16 mouse cellular contexts compared by ENCODE assay signal in genomic region chr4:106185745-106186501, GRCm38 (mm10).
DNase-seq lines count a peak whose midpoint lies in the region; ATAC-seq and TF ChIP-seq lines count a peak whose summit lies in the region.
"Had no signal": no experiment of that assay in that cellular context is flagged by ENCODE, and none has a peak within 500 bp of the region (broad histone marks: within the 10 kb centered on the region; RNA-seq: fewer than 3 reads in every experiment).

No protein-coding gene starts in this region.

- peak; percentile 69; the same call in 1 of the 2 replicates for TF ChIP-seq EP300 in heart, adult 2 months (IDR thresholded peaks at IDR 0.05; ENCODE audit: insufficient read depth, low read depth, low read length)

- WGBS in heart, adult 2 months: 64% methylated on average over 13 of the region's 13 CpGs
- 83% methylated on average over 13 of the region's 13 CpGs for WGBS in heart, embryonic 10.5 days
- 91% methylated on average over 13 of the region's 13 CpGs for WGBS in midbrain, embryonic 13.5 days
- WGBS in hindbrain, embryonic 16.5 days: 87% methylated on average over 13 of the region's 13 CpGs

- TF ChIP-seq CTCF in heart, adult 2 months (IDR thresholded peaks at IDR 0.05): no peak

- no peak overlapping the region for H3K9ac ChIP-seq in heart, adult 2 months (ENCODE audit: low read depth, low read length)
- H3K9ac ChIP-seq in midbrain, embryonic 13.5 days (replicated peaks): no peak overlapping the region
- H3K9ac ChIP-seq in hindbrain, embryonic 16.5 days (ENCODE audit: low read depth, low read length): no peak overlapping the region
- H3K9ac ChIP-seq: hindbrain, embryonic 14.5 days; liver, postnatal 0 days; neural tube, embryonic 15.5 days; stomach, embryonic 15.5 days had no signal

- H3K36me3 ChIP-seq in heart, adult 2 months (ENCODE audit: control insufficient read depth, insufficient read depth, low read length): no peaks in the 10 kb centered on the region
- no peaks in the 10 kb centered on the region for H3K36me3 ChIP-seq in heart, embryonic 10.5 days
- no peaks in the 10 kb centered on the region for H3K36me3 ChIP-seq in midbrain, embryonic 13.5 days
- no peaks in the 10 kb centered on the region for H3K36me3 ChIP-seq in hindbrain, embryonic 16.5 days (ENCODE audit: control insufficient read depth, insufficient read depth, low read length)
- H3K36me3 ChIP-seq: neural tube, embryonic 15.5 days; stomach, embryonic 15.5 days had no signal

- no peak overlapping the region for H3K4me2 ChIP-seq in midbrain, embryonic 13.5 days (replicated peaks)
- H3K4me2 ChIP-seq in hindbrain, embryonic 16.5 days (ENCODE audit: low read length): no peak overlapping the region
- H3K4me2 ChIP-seq: hindbrain, embryonic 14.5 days; neural tube, embryonic 15.5 days; stomach, embryonic 15.5 days had no signal

- H3K4me1 ChIP-seq in heart, adult 2 months (ENCODE audit: control insufficient read depth, insufficient read depth, low read length): peaks cover 5% of the 10 kb centered on the region
- H3K4me1 ChIP-seq in heart, embryonic 10.5 days: no peaks in the 10 kb centered on the region
- no peaks in the 10 kb centered on the region for H3K4me1 ChIP-seq in midbrain, embryonic 13.5 days (replicated peaks)
- H3K4me1 ChIP-seq in hindbrain, embryonic 16.5 days (ENCODE audit: control insufficient read depth, insufficient read depth, low read depth, low read length): no peaks in the 10 kb centered on the region
- H3K4me1 ChIP-seq: neural tube, embryonic 15.5 days; stomach, embryonic 15.5 days had no signal

- H3K27ac ChIP-seq in heart, adult 2 months: peak overlapping the region; percentile 47
- no peak overlapping the region for H3K27ac ChIP-seq in heart, embryonic 10.5 days
- no peak overlapping the region for H3K27ac ChIP-seq in midbrain, embryonic 13.5 days
- H3K27ac ChIP-seq in hindbrain, embryonic 16.5 days (ENCODE audit: low read depth, low read length): no peak overlapping the region
- H3K27ac ChIP-seq: hindbrain, embryonic 14.5 days; macrophage; neural tube, embryonic 15.5 days; stomach, embryonic 15.5 days had no signal

- intact Hi-C loops in heart, adult 2 months (cut with DNase I): loop anchor here (10.0 kb wide), 1 partner anchor 911 kb away; no protein-coding TSS in a partner anchor
- intact Hi-C loops in heart, postnatal 10 days (cut with DNase I): no loop called here

- no peak for ATAC-seq in midbrain, embryonic 13.5 days
- no peak for ATAC-seq in hindbrain, embryonic 16.5 days
- ATAC-seq: CD4-positive, CD25-positive, alpha-beta regulatory T cell, adult 4 months; liver, postnatal 0 days had no signal

- no peak for TF ChIP-seq POLR2A in heart, adult 2 months (IDR thresholded peaks at IDR 0.05; ENCODE audit: insufficient read depth, low read depth, low read length)

- H3K9me3 ChIP-seq in heart, embryonic 10.5 days: no peaks in the 10 kb centered on the region
- no peaks in the 10 kb centered on the region for H3K9me3 ChIP-seq in midbrain, embryonic 13.5 days
- 0 out of 2 replicates have a peak, but pooled peaks cover 2% of the 10 kb centered on the region for H3K9me3 ChIP-seq in hindbrain, embryonic 16.5 days (ENCODE audit: control insufficient read depth, low read length)
- H3K9me3 ChIP-seq: neural tube, embryonic 15.5 days; stomach, embryonic 15.5 days had no signal

- no peaks in the 10 kb centered on the region for H3K27me3 ChIP-seq in heart, adult 2 months (ENCODE audit: control insufficient read depth, insufficient read depth, low read length)
- no peaks in the 10 kb centered on the region for H3K27me3 ChIP-seq in heart, embryonic 10.5 days (ENCODE audit: insufficient read depth, poor library complexity, severe bottlenecking)
- no peaks in the 10 kb centered on the region for H3K27me3 ChIP-seq in midbrain, embryonic 13.5 days
- H3K27me3 ChIP-seq in hindbrain, embryonic 16.5 days (replicated peaks; ENCODE audit: control insufficient read depth, insufficient read depth, low read length): no peaks in the 10 kb centered on the region
- H3K27me3 ChIP-seq: neural tube, embryonic 15.5 days; stomach, embryonic 15.5 days had no signal

- no peaks in the 10 kb centered on the region for H3K79me2 ChIP-seq in heart, adult 2 months (replicated peaks; ENCODE audit: control insufficient read depth, insufficient read depth, low read length)

- DNase-seq in heart, adult 2 months: peak; percentile 71 to 84
- no peak for DNase-seq in heart, embryonic 10.5 days (ENCODE audit: low spot score)
- DNase-seq in adrenal gland, postnatal 10 days: peak; percentile 61
- DNase-seq in fibroblast of lung, adult 2 months (ENCODE audit: low read depth): peak; percentile 15
- DNase-seq in heart, postnatal 10 days: peak; percentile 42
- DNase-seq in natural killer cell, adult 2 months (ENCODE audit: low spot score in 2 of 2): no peak
- DNase-seq: kidney, adult 8-10 months; liver, postnatal 0 days had no signal

- H3K4me3 ChIP-seq in heart, adult 2 months: no peak overlapping the region
- no peak overlapping the region for H3K4me3 ChIP-seq in heart, embryonic 10.5 days
- no peak overlapping the region for H3K4me3 ChIP-seq in midbrain, embryonic 13.5 days (replicated peaks)
- no peak overlapping the region for H3K4me3 ChIP-seq in hindbrain, embryonic 16.5 days (ENCODE audit: low read length)
- H3K4me3 ChIP-seq: erythroblast, embryonic 14.5 days; neural tube, embryonic 15.5 days; stomach, embryonic 15.5 days had no signal

Comparison
In these comparisons a context has a peak if more than half of its experiments do, and no peak if none do; other contexts are left out.
1. DNase-seq: peak in heart, adult 2 months (2 of 2), adrenal gland, postnatal 10 days (single experiment), fibroblast of lung, adult 2 months (single experiment) and heart, postnatal 10 days (2 of 2); none in heart, embryonic 10.5 days (single experiment) and natural killer cell, adult 2 months (0 of 2).